Mouse (Mus musculus) ES-E14 (cell line): ENCODE results near the gene Smox.

Experiments used
- CHD2 ChIP-seq: IDR thresholded peaks from 2 replicates; pipeline ENCODE4 v1.6.1; 2014; ENCODE audit warnings: mild to moderate bottlenecking, low read depth, low read length, inconsistent platforms
- HCFC1 ChIP-seq: IDR thresholded peaks from 2 replicates; pipeline ENCODE4 v1.6.1; 2012; ENCODE audit warnings: low read length, inconsistent platforms, borderline replicate concordance; ENCODE audit not compliant: insufficient read depth
- ZC3H11A ChIP-seq: IDR thresholded peaks from 2 replicates; pipeline ENCODE4 v1.6.1; 2012; ENCODE audit warnings: low read depth, mild to moderate bottlenecking, inconsistent platforms, low read length, borderline replicate concordance
- ZNF384 ChIP-seq: IDR thresholded peaks from 2 replicates; pipeline ENCODE4 v1.6.1; 2012; ENCODE audit warnings: low read depth, low read length, inconsistent platforms

DNA sequence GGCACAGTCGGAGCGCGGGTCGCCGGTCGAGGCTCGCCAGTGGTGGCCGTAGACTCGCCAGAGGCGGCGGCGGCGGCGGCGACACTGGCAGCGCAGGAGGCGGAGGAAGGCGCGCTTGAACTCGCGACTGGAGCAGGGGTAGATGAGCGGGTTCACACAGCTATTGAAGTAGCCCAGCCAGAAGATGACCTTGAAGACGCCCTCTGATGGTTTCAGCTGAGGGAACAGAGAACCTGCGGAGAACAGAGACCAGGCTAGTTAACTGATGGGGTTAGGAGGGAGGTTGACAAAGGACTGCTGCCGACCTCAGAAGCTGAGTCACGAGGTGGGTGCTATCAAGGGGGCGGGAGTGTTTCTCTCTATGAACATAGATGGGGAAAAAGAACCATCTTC, 55.0 kb downstream of the Smox start:
- no peak for TF ChIP-seq CHD2
- TF ChIP-seq HCFC1: no peak
- TF ChIP-seq ZNF384: no peak
- no peak for TF ChIP-seq ZC3H11A
